Mouse (Mus musculus) neural tube, embryonic 10.5 days (tissue): ENCODE measurements around the gene Nckap5.

ENCODE experiments used
- DNase-seq: peaks from one replicate; pipeline ENCODE4 v3.0.0-alpha.2; 2017; ENCODE audit warnings: low spot score; ENCODE audit errors: extremely low spot score

Nckap5 gene

GRCm38 (mm10) chr1:125911901-125912445 is 918.6 kb downstream of the Nckap5 start:
- DNase-seq: no peak

- DNase-seq: peak; percentile 65
Measured at GRCm38 (mm10) chr1:125911337-125911900, 919.2 kb downstream of the Nckap5 start.

GRCm38 (mm10) chr1:125910871-125911265 is 919.7 kb downstream of the Nckap5 start:
- peak; percentile 40 for DNase-seq

- peak; percentile 54 for DNase-seq
Measured at GRCm38 (mm10) chr1:125910211-125910870, 920.3 kb downstream of the Nckap5 start.

GRCm38 (mm10) chr1:125893158-125893557 is 937.4 kb downstream of the Nckap5 start:
- DNase-seq: no peak

- DNase-seq: no peak
Measured at GRCm38 (mm10) chr1:125870056-125870455, 960.5 kb downstream of the Nckap5 start.
